Mouse (Mus musculus) C2C12 (cell line): ENCODE data around the gene Zfp652.

Experiments used
- CTCF ChIP-seq: IDR thresholded peaks from one replicate; pipeline ENCODE4 v1.5.1; 2011; ENCODE audit not compliant: control insufficient read depth, insufficient read depth, insufficient read length
- FOSL1 ChIP-seq: IDR thresholded peaks from one replicate; pipeline ENCODE4 v1.8.0; 2011; ENCODE audit warnings: mild to moderate bottlenecking, low read length; ENCODE audit not compliant: poor library complexity, insufficient read depth, severe bottlenecking
- MYOD1 ChIP-seq: IDR thresholded peaks from one replicate; pipeline ENCODE4 v1.6.1; 2011; ENCODE audit warnings: low read depth; ENCODE audit not compliant: control insufficient read depth, insufficient read length
- MYOG ChIP-seq: IDR thresholded peaks from one replicate; pipeline ENCODE4 v1.6.1; 2011; ENCODE audit not compliant: control insufficient read depth, insufficient read length; ENCODE audit errors: extremely low read depth
- USF1 ChIP-seq: IDR thresholded peaks from one replicate; pipeline ENCODE4 v1.6.1; 2011; ENCODE audit warnings: low read depth, mild to moderate bottlenecking, control low read depth, moderate library complexity

DNA sequence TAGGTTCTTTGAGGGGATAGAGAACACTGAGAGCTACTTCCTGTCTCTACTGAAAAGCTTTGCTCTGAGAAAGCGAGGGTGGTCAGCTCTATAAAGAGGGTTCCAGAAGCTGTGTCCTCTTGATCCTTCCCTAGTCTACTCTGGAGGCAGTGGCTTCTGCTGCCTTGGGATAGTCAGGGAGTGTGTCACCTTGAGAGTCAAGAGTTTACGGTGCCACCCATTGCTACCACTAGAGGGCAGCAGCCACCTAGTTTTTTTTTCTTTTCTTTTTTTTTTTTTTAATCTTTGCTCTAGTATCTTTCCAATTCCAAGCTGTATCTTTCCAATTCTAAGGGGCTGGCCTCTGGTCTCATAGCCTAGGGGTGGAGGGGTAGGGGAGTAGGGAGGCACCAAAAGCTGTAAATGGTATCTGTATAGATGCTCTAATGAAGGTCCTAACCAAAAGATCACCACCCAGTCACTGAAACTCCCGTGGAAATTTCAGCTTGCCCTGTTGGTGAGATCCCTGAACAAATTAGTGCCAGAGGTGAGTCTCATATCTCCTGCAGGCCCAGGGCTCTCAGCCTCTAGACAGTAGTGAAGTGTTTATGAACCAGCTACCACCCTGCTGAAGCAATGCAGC is 115.1 kb downstream of the Zfp652 start:
- TF ChIP-seq CTCF: no peak
- no peak for TF ChIP-seq USF1
- TF ChIP-seq MYOG: no peak
- TF ChIP-seq MYOD1: no peak
- TF ChIP-seq FOSL1: no peak
